ENCODE assay signal across 12 mouse cellular contexts in genomic region chrX:16908652-16909051, GRCm38 (mm10).
"Had no signal": no experiment of that assay in that cellular context is flagged by ENCODE, and none has a peak within 500 bp of the region (broad histone marks: within the 10 kb centered on the region; RNA-seq: fewer than 3 reads in every experiment).

No protein-coding gene starts in this region.

- DNase-seq: kidney, adult 2 months; kidney, postnatal 25 days; layer of hippocampus, adult 9-11 months; liver, embryonic 13.5 days; lung, adult 2 months; lung, postnatal 14 days; lung, postnatal 4 days; midbrain, embryonic 14.5 days; retina, postnatal 1 day; right cerebral cortex, postnatal 25 days; thymus, adult 18-20 months; thymus, postnatal 4 days had no signal
